Mouse (Mus musculus): ENCODE measurements around the gene Dock4.

GRCm38 (mm10) chr12:40484224-40484623, 38.5 kb downstream of the Dock4 start:
- no peak for TF ChIP-seq CTCF (IDR thresholded peaks at IDR 0.05)
- no peak for TF ChIP-seq EP300 (IDR thresholded peaks at IDR 0.05; ENCODE audit: insufficient read depth, low read depth, low read length)
